Mouse (Mus musculus) liver, adult 2 months (tissue): ENCODE results near the gene Gipc2.

Experiments used
- CTCF ChIP-seq: fragments of 200-500 bp; IDR thresholded peaks from 2 replicates; pipeline ENCODE4 v1.5.1; 2011; ENCODE audit warnings: low read depth, low read length, control low read depth
- POLR2A ChIP-seq: fragments of 200-500 bp; IDR thresholded peaks from 2 replicates; pipeline ENCODE4 v1.6.1; 2011; ENCODE audit warnings: low read length, control low read depth; ENCODE audit not compliant: insufficient read depth; ENCODE audit errors: extremely low read depth

DNA sequence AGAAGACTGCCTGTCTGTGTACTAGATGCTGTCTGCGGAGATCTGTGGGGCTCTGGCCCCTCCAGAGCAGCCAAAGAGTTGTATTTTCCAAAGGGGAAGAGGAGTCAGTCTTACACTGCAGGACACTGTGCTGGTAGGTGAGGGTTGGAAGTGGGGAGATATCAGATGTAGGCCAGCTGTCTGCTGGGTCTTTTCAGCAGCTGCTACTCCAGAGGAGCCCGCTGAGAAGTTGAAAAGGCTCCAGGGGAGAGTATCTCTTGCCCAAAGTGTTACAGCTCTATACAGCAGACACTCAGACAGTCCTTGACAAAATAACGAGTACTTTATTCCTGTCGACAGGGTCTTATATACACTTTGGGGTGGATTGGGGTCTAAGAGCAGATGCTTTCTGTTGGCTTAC, 100.2 kb downstream of the Gipc2 start:
- TF ChIP-seq CTCF (no peak), POLR2A (no peak)
